Mouse (Mus musculus): ENCODE measurements at regions not wholly inside any gene's neighbourhood (a gene's known extent, or its start where the extent isn't known, plus 50 kb on each side); places are given as distances from the start of the nearest gene placed in this dataset.

DNA sequence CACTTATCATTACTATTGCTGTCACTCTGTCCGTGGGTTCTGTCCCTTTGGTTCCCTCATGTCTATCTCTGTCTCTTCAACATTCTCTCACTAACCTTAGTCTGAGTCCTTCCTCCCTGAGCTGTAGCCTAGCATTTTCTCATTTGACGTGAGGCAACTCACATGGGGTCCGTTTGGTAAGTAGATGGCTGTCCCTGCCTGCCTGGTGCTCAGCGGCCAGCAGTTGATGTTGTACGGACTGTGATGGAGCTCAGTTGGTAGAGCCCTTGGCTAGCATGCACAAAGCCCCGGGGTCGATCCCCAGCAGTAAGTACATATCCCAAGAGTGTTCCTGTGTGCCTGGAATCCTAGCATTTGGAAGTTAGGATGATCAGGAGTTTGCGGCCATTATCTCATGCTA, 287.0 kb upstream of the Rgma start:
- no peak for ATAC-seq
- 94% methylated on average over 8 of the region's 8 CpGs for WGBS
- no peaks in the 10 kb centered on the region for H3K36me3 ChIP-seq (ENCODE audit: control insufficient read depth, insufficient read depth, low read length)
- H3K4me1 ChIP-seq (ENCODE audit: control insufficient read depth, insufficient read depth, low read length), result no peaks in the 10 kb centered on the region
- no peaks in the 10 kb centered on the region for H3K9me3 ChIP-seq (replicated peaks; ENCODE audit: control insufficient read depth, low read length, poor library complexity, severe bottlenecking)
- no peak overlapping the region for H3K4me3 ChIP-seq (ENCODE audit: low read depth, low read length)
- H3K4me2 ChIP-seq (ENCODE audit: low read length), result no peak overlapping the region
- no peak overlapping the region for H3K27ac ChIP-seq (ENCODE audit: low read length)
- no peaks in the 10 kb centered on the region for H3K27me3 ChIP-seq (ENCODE audit: control insufficient read depth, insufficient read depth, low read depth, low read length)
- no peak overlapping the region for H3K9ac ChIP-seq (ENCODE audit: low read depth, low read length)

DNA sequence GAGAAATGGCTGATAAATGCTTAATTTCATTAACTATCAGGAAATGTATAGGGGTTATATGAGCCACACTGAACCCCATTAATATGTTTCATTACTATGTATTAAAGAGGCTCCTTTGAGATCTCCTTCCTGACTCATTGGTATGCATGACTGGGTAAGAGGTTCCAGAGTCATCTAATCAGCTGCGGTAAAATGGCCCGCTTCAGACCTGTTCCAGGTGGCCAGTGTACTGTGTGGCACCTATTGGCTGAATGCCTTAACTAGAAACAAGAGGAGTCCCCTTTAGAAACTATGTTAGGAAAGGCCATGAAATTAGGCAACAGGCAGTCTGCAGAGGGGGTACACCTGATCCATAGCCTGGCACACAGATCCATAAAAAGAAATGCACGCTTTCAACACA, 283.6 kb upstream of the Rgma start:
- Histone ChIP-seq H3K9me3 (replicated peaks; ENCODE audit: control insufficient read depth, low read length, poor library complexity, severe bottlenecking) (no peaks in the 10 kb centered on the region), H3K27ac (ENCODE audit: low read length) (no peak overlapping the region), H3K4me2 (ENCODE audit: low read length) (no peak overlapping the region), H3K4me1 (ENCODE audit: control insufficient read depth, insufficient read depth, low read length) (no peaks in the 10 kb centered on the region), H3K27me3 (ENCODE audit: control insufficient read depth, insufficient read depth, low read depth, low read length) (no peaks in the 10 kb centered on the region), H3K9ac (ENCODE audit: low read depth, low read length) (no peak overlapping the region), H3K4me3 (ENCODE audit: low read depth, low read length) (no peak overlapping the region), H3K36me3 (ENCODE audit: control insufficient read depth, insufficient read depth, low read length) (no peaks in the 10 kb centered on the region)
- no peak for ATAC-seq
- 79% methylated on average over 3 of the region's 3 CpGs for WGBS

DNA sequence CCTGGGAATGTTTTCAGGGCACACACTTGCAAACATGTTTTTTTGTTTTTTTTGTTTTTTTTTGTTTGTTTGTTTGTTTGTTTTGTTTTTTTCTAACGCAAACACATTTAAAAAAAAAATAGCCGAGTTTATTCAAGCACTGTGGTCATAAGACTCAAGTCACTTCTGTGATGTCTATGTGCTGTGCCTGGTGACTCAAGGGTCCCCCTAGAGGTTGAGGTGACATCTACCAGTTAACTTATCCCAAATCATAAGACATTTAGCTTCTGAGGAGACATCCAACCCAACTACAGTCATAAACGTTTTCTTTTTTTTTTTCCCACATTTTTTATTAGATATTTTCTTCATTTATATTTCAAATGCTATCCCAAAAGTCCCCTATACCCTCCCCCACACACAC, 281.2 kb upstream of the Rgma start:
- H3K4me2 ChIP-seq (ENCODE audit: low read length), result no peak overlapping the region
- H3K9me3 ChIP-seq (replicated peaks; ENCODE audit: control insufficient read depth, low read length, poor library complexity, severe bottlenecking), result no peaks in the 10 kb centered on the region
- no peaks in the 10 kb centered on the region for H3K4me1 ChIP-seq (ENCODE audit: control insufficient read depth, insufficient read depth, low read length)
- H3K27ac ChIP-seq (ENCODE audit: low read length), result no peak overlapping the region
- WGBS, result 56% methylated on average over 3 of the region's 3 CpGs
- H3K27me3 ChIP-seq (ENCODE audit: control insufficient read depth, insufficient read depth, low read depth, low read length), result no peaks in the 10 kb centered on the region
- H3K9ac ChIP-seq (ENCODE audit: low read depth, low read length), result no peak overlapping the region
- H3K36me3 ChIP-seq (ENCODE audit: control insufficient read depth, insufficient read depth, low read length), result no peaks in the 10 kb centered on the region
- no peak overlapping the region for H3K4me3 ChIP-seq (ENCODE audit: low read depth, low read length)
- no peak for ATAC-seq

DNA sequence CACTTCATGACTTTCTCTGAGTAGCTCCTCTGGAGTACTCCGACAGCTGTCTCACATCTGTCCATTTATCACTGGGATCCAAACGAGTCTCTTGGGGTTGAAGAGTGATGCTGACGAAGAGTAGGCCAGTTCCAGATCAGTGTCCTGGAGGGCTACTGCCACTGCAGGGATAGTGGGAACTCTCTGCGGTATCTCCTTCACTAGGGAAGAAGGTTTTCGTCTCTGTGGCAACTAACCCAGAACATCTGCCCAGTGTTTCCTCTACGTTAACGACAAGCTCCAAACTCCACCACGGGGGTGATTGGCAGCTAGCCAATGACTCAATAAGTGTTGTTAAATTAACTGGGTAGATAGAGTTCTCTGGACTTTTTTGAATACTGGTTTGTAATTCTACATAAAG, 256.4 kb upstream of the Rgma start:
- Histone ChIP-seq H3K27ac (ENCODE audit: low read length) (no peak overlapping the region), H3K9me3 (replicated peaks; ENCODE audit: control insufficient read depth, low read length, poor library complexity, severe bottlenecking) (no peaks in the 10 kb centered on the region), H3K4me1 (ENCODE audit: control insufficient read depth, insufficient read depth, low read length) (no peaks in the 10 kb centered on the region), H3K9ac (ENCODE audit: low read depth, low read length) (no peak overlapping the region), H3K4me3 (ENCODE audit: low read depth, low read length) (no peak overlapping the region), H3K36me3 (ENCODE audit: control insufficient read depth, insufficient read depth, low read length) (no peaks in the 10 kb centered on the region), H3K4me2 (ENCODE audit: low read length) (no peak overlapping the region), H3K27me3 (ENCODE audit: control insufficient read depth, insufficient read depth, low read depth, low read length) (no peaks in the 10 kb centered on the region)
- ATAC-seq, result no peak
- WGBS, result 62% methylated on average over 8 of the region's 8 CpGs

DNA sequence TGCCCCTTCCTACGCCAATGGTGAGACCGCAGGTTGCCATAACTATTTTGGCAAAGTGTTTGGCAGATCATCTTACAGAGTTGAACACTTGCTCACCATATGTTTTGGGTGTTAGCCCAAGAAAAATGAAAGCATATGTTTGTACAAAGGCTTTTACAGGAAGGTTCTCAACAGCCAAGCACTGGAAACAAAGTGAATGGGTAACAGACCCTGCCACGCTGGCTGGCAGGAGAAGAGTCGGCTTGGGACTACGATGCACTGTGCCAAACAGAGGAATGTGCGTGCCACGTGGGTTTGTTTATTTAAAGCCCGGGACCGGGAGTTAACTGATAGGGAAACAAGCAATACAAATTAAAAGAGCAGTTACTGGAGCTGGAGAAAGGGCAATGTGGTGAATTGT, 255.0 kb upstream of the Rgma start:
- Histone ChIP-seq H3K4me3 (ENCODE audit: low read depth, low read length) (no peak overlapping the region), H3K9ac (ENCODE audit: low read depth, low read length) (no peak overlapping the region), H3K27ac (ENCODE audit: low read length) (no peak overlapping the region), H3K9me3 (replicated peaks; ENCODE audit: control insufficient read depth, low read length, poor library complexity, severe bottlenecking) (no peaks in the 10 kb centered on the region), H3K4me2 (ENCODE audit: low read length) (no peak overlapping the region), H3K4me1 (ENCODE audit: control insufficient read depth, insufficient read depth, low read length) (no peaks in the 10 kb centered on the region), H3K27me3 (ENCODE audit: control insufficient read depth, insufficient read depth, low read depth, low read length) (no peaks in the 10 kb centered on the region), H3K36me3 (ENCODE audit: control insufficient read depth, insufficient read depth, low read length) (no peaks in the 10 kb centered on the region)
- WGBS, result 86% methylated on average over 9 of the region's 9 CpGs
- ATAC-seq, result no peak

DNA sequence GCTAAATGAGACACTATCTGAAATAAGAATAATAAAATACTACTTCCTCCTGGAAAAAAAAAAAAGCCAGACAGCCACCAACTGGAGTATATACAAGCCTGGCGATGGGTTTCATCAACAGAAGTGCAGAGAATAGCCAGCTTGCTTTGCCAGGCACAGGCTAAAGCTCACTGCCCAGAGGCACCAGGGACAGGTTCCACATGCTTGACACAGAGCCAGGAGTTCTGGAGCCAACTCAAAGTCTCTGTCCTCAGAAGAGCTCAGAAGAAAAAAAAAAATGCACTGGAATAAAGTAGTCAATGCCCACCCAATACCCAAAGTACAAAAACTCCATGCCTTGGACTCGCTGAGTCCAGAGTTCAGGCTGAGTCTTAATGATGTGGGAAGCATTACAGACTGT, 250.3 kb upstream of the Rgma start:
- H3K4me1 ChIP-seq (ENCODE audit: control insufficient read depth, insufficient read depth, low read length), result peaks cover 3% of the 10 kb centered on the region; the same call in 1 of the 2 replicates
- H3K9me3 ChIP-seq (replicated peaks; ENCODE audit: control insufficient read depth, low read length, poor library complexity, severe bottlenecking), result no peaks in the 10 kb centered on the region
- H3K4me3 ChIP-seq (ENCODE audit: low read depth, low read length), result no peak overlapping the region
- no peak for ATAC-seq
- no peak overlapping the region for H3K9ac ChIP-seq (ENCODE audit: low read depth, low read length)
- H3K36me3 ChIP-seq (ENCODE audit: control insufficient read depth, insufficient read depth, low read length), result no peaks in the 10 kb centered on the region
- no peak overlapping the region for H3K4me2 ChIP-seq (ENCODE audit: low read length)
- no peak overlapping the region for H3K27ac ChIP-seq (ENCODE audit: low read length)
- WGBS, result 73% methylated on average over 2 of the region's 2 CpGs
- no peaks in the 10 kb centered on the region for H3K27me3 ChIP-seq (ENCODE audit: control insufficient read depth, insufficient read depth, low read depth, low read length)

DNA sequence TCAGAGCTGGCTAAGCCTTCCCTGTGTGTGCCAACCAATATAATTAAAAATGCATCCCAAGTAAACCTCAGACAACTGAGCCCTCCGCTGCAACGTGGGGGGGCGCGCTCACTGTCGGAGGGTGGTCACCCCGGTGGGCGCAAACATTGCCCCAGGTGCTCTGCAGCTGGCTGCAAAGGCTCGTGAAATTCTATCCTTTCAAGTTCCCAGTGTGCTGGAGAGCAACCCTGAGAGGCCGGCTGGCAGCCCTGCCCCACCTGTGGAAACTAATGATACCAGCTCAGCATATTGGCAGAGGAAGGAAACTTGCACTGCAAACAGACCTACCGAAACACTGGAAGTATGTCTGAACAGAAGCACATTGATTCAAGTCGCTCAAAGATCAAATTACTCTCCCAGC, 249.4 kb upstream of the Rgma start:
- no peaks in the 10 kb centered on the region for H3K9me3 ChIP-seq (replicated peaks; ENCODE audit: control insufficient read depth, low read length, poor library complexity, severe bottlenecking)
- ATAC-seq, result no peak
- no peak overlapping the region for H3K9ac ChIP-seq (ENCODE audit: low read depth, low read length)
- no peaks in the 10 kb centered on the region for H3K27me3 ChIP-seq (ENCODE audit: control insufficient read depth, insufficient read depth, low read depth, low read length)
- H3K27ac ChIP-seq (ENCODE audit: low read length), result no peak overlapping the region
- H3K4me2 ChIP-seq (ENCODE audit: low read length), result peak overlapping the region; percentile 3; the same call in 1 of the 2 replicates
- H3K4me1 ChIP-seq (ENCODE audit: control insufficient read depth, insufficient read depth, low read length), result peaks cover 3% of the 10 kb centered on the region; the same call in 1 of the 2 replicates
- no peak overlapping the region for H3K4me3 ChIP-seq (ENCODE audit: low read depth, low read length)
- WGBS, result 13% methylated on average over 11 of the region's 11 CpGs
- H3K36me3 ChIP-seq (ENCODE audit: control insufficient read depth, insufficient read depth, low read length), result no peaks in the 10 kb centered on the region

DNA sequence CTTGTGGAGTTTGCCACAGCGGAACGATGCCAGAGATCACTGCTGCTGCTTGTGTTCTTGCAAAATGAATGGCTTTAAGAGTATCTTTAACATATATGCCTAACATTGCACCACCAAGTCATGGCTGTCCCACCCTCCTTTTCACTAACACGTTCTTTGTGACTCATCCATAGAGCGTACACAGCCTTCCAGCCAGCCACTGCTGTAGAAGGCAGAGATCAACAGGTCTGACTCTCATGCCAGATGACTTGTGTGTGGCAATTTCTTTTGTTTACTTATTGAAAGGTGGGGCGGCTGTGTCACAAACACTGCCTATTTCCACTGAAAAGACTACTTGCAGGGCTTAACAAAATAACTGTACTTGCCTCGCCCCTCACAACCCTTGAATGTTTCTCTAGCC, 239.5 kb upstream of the Rgma start:
- Histone ChIP-seq H3K4me3 (ENCODE audit: low read depth, low read length) (no peak overlapping the region), H3K4me1 (ENCODE audit: control insufficient read depth, insufficient read depth, low read length) (peaks cover 7% of the 10 kb centered on the region; the same call in 1 of the 2 replicates), H3K9ac (ENCODE audit: low read depth, low read length) (no peak overlapping the region), H3K27ac (ENCODE audit: low read length) (no peak overlapping the region), H3K27me3 (ENCODE audit: control insufficient read depth, insufficient read depth, low read depth, low read length) (no peaks in the 10 kb centered on the region), H3K9me3 (replicated peaks; ENCODE audit: control insufficient read depth, low read length, poor library complexity, severe bottlenecking) (no peaks in the 10 kb centered on the region), H3K4me2 (ENCODE audit: low read length) (no peak overlapping the region), H3K36me3 (ENCODE audit: control insufficient read depth, insufficient read depth, low read length) (no peaks in the 10 kb centered on the region)
- no peak for ATAC-seq
- 75% methylated on average over 6 of the region's 6 CpGs for WGBS

DNA sequence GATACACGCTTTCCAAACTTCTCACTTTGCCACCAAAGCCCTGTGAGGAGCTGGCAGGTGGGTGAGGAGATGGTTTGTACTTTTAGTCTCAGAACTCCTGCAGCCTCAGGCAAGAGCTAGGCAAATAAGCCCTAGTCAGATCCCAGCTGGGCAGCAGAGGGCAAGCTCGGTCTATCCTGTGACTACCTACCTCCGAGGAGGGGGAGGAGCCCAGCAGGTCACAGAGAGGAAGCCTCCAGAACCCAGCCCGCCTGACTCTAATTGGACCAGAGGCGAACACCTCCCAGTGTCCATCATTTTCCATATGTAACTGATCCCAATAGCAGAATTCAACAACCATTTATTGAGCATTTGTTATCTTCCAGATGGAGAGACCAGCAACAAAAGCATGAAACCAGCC, 237.0 kb upstream of the Rgma start:
- 28% methylated on average over 5 of the region's 5 CpGs for WGBS
- H3K4me1 ChIP-seq (ENCODE audit: control insufficient read depth, insufficient read depth, low read length), result peaks cover 15% of the 10 kb centered on the region
- no peak for ATAC-seq

More for the DNA sequence above, 237.0 kb upstream of the Rgma start:
- Histone ChIP-seq H3K27ac (ENCODE audit: low read length) (no peak overlapping the region), H3K4me2 (ENCODE audit: low read length) (no peak overlapping the region), H3K36me3 (ENCODE audit: control insufficient read depth, insufficient read depth, low read length) (no peaks in the 10 kb centered on the region), H3K9me3 (replicated peaks; ENCODE audit: control insufficient read depth, low read length, poor library complexity, severe bottlenecking) (no peaks in the 10 kb centered on the region), H3K4me3 (ENCODE audit: low read depth, low read length) (no peak overlapping the region), H3K9ac (ENCODE audit: low read depth, low read length) (no peak overlapping the region), H3K27me3 (ENCODE audit: control insufficient read depth, insufficient read depth, low read depth, low read length) (no peaks in the 10 kb centered on the region)
